ENCODE assay signal across 24 mouse cellular contexts in the genomic region with DNA sequence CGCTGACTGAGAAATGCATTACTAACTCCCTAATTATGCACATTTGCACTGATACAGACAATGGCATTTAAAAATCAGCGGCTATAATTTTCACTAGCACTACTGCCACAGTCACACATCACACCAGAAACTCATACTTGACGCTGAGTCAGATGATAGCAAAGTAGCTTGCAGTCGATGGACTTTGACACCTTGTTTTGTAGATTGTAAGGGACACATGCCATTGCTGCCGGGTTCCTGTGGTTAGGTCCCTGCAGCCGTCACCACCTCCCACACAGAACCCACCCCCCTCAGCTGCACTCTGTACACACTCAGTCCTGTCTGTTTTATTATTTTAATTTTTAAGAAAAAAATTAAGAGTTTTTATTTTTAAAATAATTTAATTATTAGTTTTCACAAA.
"Had no signal": no experiment of that assay in that cellular context is flagged by ENCODE, and none has a peak within 500 bp of the region (broad histone marks: within the 10 kb centered on the region; RNA-seq: fewer than 3 reads in every experiment).

No protein-coding gene starts in this region.

- H3K9ac ChIP-seq: limb, embryonic 13.5 days; liver, embryonic 14.5 days; liver, postnatal 0 days; lung, embryonic 14.5 days; midbrain, embryonic 12.5 days; midbrain, embryonic 15.5 days; neural tube, embryonic 13.5 days; stomach, embryonic 15.5 days had no signal

- H3K4me1 ChIP-seq: limb, embryonic 10.5 days; limb, embryonic 13.5 days; midbrain, embryonic 12.5 days; midbrain, embryonic 15.5 days; neural tube, embryonic 13.5 days; stomach, embryonic 15.5 days had no signal

- H3K27ac ChIP-seq: layer of hippocampus, adult 2 months; limb, embryonic 10.5 days; limb, embryonic 13.5 days; liver, embryonic 14.5 days; macrophage; midbrain, embryonic 12.5 days; midbrain, embryonic 15.5 days; neural tube, embryonic 13.5 days; stomach, embryonic 15.5 days had no signal

- H3K4me2 ChIP-seq: limb, embryonic 13.5 days; lung, embryonic 14.5 days; midbrain, embryonic 12.5 days; midbrain, embryonic 15.5 days; neural tube, embryonic 13.5 days; stomach, embryonic 15.5 days had no signal

- H3K27me3 ChIP-seq: limb, embryonic 13.5 days; midbrain, embryonic 12.5 days; midbrain, embryonic 15.5 days; neural tube, embryonic 13.5 days; stomach, embryonic 15.5 days had no signal

- DNase-seq: kidney, adult 8-10 months; kidney, postnatal 25 days; layer of hippocampus, adult 9-11 months; liver; liver, postnatal 0 days; lung, embryonic 14.5 days; retina, postnatal 1 day; right cerebral cortex, postnatal 25 days; spleen, adult 18-20 months; thymus, adult 18-20 months; thymus, postnatal 14 days; thymus, postnatal 4 days had no signal

- H3K4me3 ChIP-seq: layer of hippocampus, adult 2 months; limb, embryonic 10.5 days; limb, embryonic 13.5 days; midbrain, embryonic 12.5 days; midbrain, embryonic 15.5 days; myocyte; neural tube, embryonic 13.5 days; stomach, embryonic 15.5 days had no signal

- ATAC-seq: inflammation-experienced regulatory T-cells, adult 6 months; liver, postnatal 0 days; lung, postnatal 0 days; midbrain, embryonic 15.5 days had no signal

- H3K9me3 ChIP-seq: limb, embryonic 10.5 days; limb, embryonic 13.5 days; midbrain, embryonic 12.5 days; midbrain, embryonic 15.5 days; neural tube, embryonic 13.5 days; stomach, embryonic 15.5 days had no signal

- H3K36me3 ChIP-seq: midbrain, embryonic 15.5 days; stomach, embryonic 15.5 days had no signal
